Mouse (Mus musculus) heart, embryonic 16.5 days (tissue): ENCODE data around the gene Nav1. TPM values are rescaled to one million over a fixed set of nuclear protein-coding genes. Genes with fewer than 3 reads are reported as not detected.
A peak's percentile ranks its signal among the peaks of the same experiment; 100 is the strongest.

Source experiments
- ATAC-seq: fragments of 200-750 bp; cut with Nextera tagmentation; replicated peaks from 2 replicates; pipeline ENCODE4 v1.8.0; 2017; ENCODE audit warnings: moderate number of reproducible peaks; ENCODE audit not compliant: insufficient read depth, low FRiP score; ENCODE audit errors: extremely low read depth
- H3K27ac ChIP-seq: fragments of 300-500 bp; sonication (generic); 2 replicates; pipeline ENCODE4 v1.5.1; 2014; ENCODE audit warnings: mild to moderate bottlenecking, low read length, control low read depth, moderate library complexity
- H3K27me3 ChIP-seq: fragments of 300-500 bp; sonication (generic); 2 replicates; pipeline ENCODE4 v1.6.1; 2014; ENCODE audit warnings: low read length, mixed read lengths; ENCODE audit not compliant: control insufficient read depth, insufficient read depth
- H3K36me3 ChIP-seq: fragments of 300-500 bp; sonication (generic); 2 replicates; pipeline ENCODE4 v1.6.1; 2014; ENCODE audit not compliant: control insufficient read depth, insufficient read depth
- H3K4me1 ChIP-seq: fragments of 300-500 bp; sonication (generic); 2 replicates; pipeline ENCODE4 v1.6.1; 2014; ENCODE audit warnings: low read length, mixed read lengths; ENCODE audit not compliant: control insufficient read depth, insufficient read depth
- H3K4me2 ChIP-seq: fragments of 300-500 bp; sonication (generic); 2 replicates; pipeline ENCODE4 v1.6.1; 2014; ENCODE audit warnings: low read depth, mild to moderate bottlenecking, control low read depth, low read length
- H3K4me3 ChIP-seq: fragments of 300-500 bp; sonication (generic); 2 replicates; pipeline ENCODE4 v1.5.1; 2014; ENCODE audit warnings: mild to moderate bottlenecking, control low read depth, low read length
- H3K9ac ChIP-seq: fragments of 300-500 bp; sonication (generic); 2 replicates; pipeline ENCODE4 v1.6.1; 2014; ENCODE audit warnings: low read length, control low read depth
- H3K9me3 ChIP-seq: fragments of 300-500 bp; sonication (generic); replicated peaks from 2 replicates; pipeline ENCODE4 v1.6.1; 2016; ENCODE audit warnings: low read length; ENCODE audit not compliant: control insufficient read depth
- WGBS: fragments of 180-500 bp; shearing (Covaris S2); extraction: QIAGEN DNeasy Blood & Tissue Kit; methylation state at CpG from one replicate; pipeline ENCODE4 v1.1.7; 2014; 5-methylcytosine and 5-hydroxymethylcytosine counted together
- polyA plus RNA-seq: library from polyadenylated mRNA; unstranded; fragments of >200 nt; fragmentation: Nextera tagmentation; extraction: Ambion mirVana; gene quantifications from 2 replicates; pipeline ENCODE4 v1.2.1, GENCODE M21; 2015

Gene Nav1
- polyA plus RNA-seq, 1 experiment from 2014 or later: 22.6 TPM

DNA sequence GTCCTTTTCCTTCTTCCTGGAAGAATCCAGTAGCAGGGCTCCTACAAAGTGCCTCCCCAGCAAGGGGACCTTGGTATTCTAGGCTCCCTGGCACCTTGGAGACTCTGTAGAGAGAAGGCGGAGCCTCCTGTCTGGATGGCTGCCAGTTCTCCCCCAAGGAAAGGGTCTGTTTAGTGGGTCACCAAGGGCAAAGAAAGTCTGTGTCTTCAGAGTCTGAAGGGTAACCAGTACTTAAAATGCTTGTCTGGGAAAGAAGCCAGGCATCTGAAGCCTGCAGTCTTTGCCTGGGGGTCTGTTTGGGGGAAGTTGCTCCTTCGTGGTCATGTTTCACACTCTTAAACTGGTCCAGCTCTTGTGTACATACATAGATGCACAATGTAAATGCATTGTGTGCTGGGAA is 29.3 kb downstream of the Nav1 start:
- Histone ChIP-seq H3K27me3 (no peaks in the 10 kb centered on the region), H3K4me2 (no peak overlapping the region), H3K27ac (no peak overlapping the region), H3K36me3 (no peaks in the 10 kb centered on the region), H3K9ac (no peak overlapping the region), H3K4me3 (no peak overlapping the region), H3K9me3 (no peaks in the 10 kb centered on the region), H3K4me1 (peaks cover 36% of the 10 kb centered on the region)
- ATAC-seq: no peak
- 36% methylated on average over 2 of the region's 2 CpGs for WGBS

DNA sequence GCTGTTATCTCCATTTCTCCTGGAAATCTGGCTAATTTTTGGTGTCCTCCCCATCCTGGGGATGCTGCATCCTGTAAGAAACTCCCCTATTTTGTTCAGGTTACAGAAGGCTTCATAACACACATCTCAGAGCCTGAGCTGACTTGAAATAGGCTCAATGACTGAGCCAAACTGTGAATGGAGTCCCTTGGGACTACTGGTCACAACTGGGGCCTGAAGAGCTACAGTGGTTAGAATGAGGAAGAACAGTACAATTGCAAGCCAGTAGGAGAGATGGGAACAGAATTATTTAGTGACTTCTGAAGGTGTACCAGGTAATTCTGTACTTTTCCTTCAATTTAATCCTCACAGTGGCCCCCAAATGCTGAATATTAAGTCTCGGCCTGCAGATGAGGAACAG is 31.7 kb downstream of the Nav1 start:
- Histone ChIP-seq H3K9me3 (no peaks in the 10 kb centered on the region), H3K4me3 (no peak overlapping the region), H3K4me1 (peaks cover 27% of the 10 kb centered on the region), H3K27me3 (no peaks in the 10 kb centered on the region), H3K27ac (no peak overlapping the region), H3K36me3 (no peaks in the 10 kb centered on the region), H3K9ac (no peak overlapping the region), H3K4me2 (no peak overlapping the region)
- no peak for ATAC-seq
- 92% methylated on average over 1 of the region's 1 CpGs for WGBS

DNA sequence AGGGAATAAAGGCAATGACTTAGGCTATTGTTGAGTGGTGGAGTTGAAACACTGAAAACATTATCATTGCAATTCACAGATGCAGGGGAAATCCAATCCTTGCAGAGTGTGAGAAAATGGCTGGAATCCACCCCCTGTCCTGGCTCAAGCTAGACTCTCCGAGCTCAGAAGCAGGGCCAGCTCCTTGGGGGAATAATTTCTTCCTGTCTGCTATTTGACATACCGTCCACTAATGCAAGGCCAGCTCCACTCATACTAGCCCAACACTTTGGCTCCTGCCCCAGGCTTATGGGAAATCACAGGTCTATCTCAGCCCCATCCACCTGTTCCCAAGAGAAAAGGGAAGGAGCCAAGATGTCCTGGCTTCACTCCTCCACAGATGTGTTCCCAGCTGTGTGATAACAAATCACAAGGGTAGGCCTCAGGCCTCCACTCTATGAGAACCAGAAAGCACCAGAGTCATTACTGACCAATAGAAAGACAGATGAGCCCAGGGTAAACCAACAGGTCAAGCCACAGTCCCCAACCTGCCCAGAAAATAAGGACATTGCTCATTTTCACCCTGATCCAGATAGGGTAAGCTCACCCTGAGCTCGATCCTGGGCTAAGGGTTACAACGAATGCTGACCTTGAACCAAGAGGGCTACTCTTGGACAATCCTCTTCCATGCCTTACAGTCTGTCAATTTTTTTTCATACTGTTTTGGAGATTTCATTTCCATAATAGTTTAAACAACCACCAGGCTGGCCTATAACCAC is 32.5 kb downstream of the Nav1 start:
- peaks cover 27% of the 10 kb centered on the region for H3K4me1 ChIP-seq
- H3K4me2 ChIP-seq: no peak overlapping the region
- H3K9ac ChIP-seq: no peak overlapping the region
- H3K36me3 ChIP-seq: no peaks in the 10 kb centered on the region
- no peaks in the 10 kb centered on the region for H3K9me3 ChIP-seq
- H3K27me3 ChIP-seq: no peaks in the 10 kb centered on the region
- H3K27ac ChIP-seq: no peak overlapping the region
- ATAC-seq: peak; percentile 28; the same call in 1 of the 2 replicates
- H3K4me3 ChIP-seq: no peak overlapping the region
- WGBS: 76% methylated on average over 4 of the region's 4 CpGs

DNA sequence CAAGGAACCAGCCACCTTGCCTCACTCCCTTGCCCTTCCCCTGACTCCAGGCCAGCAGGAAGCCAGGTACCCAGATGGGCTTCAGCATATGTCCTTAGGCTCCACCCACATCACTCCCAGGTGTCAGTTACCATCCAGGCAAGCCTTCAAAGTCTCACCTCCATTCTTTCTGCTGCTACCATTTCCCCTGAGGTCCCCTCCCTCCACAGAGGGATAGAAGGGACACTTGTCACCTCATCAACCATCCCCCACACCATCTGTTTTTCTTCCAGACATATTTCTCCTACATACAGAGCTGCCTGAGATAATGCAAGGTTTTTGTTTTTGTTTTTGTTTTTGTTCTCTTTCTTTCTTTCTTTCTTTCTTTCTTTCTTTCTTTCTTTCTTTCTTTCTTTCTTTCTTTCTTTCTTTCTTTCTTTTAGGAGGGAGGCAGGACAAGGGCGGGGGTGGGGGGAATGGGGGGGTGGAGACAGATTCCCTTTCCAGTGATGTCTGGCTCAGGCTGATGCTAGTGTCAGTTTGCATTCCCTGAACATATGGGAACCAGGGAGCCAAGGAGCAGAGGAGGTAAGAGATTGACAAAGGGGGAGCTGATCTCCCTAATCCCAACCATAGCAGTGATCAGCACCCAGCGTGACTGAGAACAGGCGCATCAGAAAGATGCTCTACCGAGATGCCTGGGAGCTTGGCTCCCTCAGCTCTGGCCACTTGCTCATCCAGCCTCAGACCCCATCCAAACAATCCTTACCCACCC is 34.8 kb downstream of the Nav1 start:
- peaks cover 6% of the 10 kb centered on the region for H3K4me1 ChIP-seq
- H3K9ac ChIP-seq: no peak overlapping the region
- no peak overlapping the region for H3K27ac ChIP-seq
- H3K36me3 ChIP-seq: no peaks in the 10 kb centered on the region
- no peak overlapping the region for H3K4me2 ChIP-seq
- ATAC-seq: no peak
- WGBS: 65% methylated on average over 4 of the region's 4 CpGs
- no peaks in the 10 kb centered on the region for H3K9me3 ChIP-seq
- H3K4me3 ChIP-seq: no peak overlapping the region
- H3K27me3 ChIP-seq: no peaks in the 10 kb centered on the region

DNA sequence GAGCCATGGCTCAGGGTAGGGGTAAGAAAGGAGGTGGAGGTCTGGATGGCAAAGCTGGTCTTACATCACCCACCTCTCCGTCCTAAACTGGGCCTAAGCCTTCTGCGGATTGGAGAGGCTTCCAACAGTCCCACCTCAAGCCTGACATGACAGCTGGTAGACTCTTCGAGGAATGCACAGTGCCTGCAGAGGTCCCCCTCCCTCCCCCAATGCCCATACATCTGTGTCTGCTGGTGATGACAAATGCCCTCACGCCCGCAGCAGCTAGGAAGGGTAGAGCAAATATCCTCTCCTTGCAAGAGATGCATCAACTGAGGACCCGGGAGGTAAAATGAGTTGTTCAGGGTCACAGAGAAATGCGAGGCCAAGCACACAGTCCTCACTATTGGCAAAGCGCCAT is 39.0 kb downstream of the Nav1 start:
- WGBS: 71% methylated on average over 8 of the region's 8 CpGs
- Histone ChIP-seq H3K4me3 (no peak overlapping the region), H3K36me3 (no peaks in the 10 kb centered on the region), H3K27ac (no peak overlapping the region), H3K9me3 (no peaks in the 10 kb centered on the region), H3K4me2 (no peak overlapping the region), H3K9ac (no peak overlapping the region), H3K27me3 (no peaks in the 10 kb centered on the region), H3K4me1 (peaks cover 7% of the 10 kb centered on the region)
- ATAC-seq: no peak

DNA sequence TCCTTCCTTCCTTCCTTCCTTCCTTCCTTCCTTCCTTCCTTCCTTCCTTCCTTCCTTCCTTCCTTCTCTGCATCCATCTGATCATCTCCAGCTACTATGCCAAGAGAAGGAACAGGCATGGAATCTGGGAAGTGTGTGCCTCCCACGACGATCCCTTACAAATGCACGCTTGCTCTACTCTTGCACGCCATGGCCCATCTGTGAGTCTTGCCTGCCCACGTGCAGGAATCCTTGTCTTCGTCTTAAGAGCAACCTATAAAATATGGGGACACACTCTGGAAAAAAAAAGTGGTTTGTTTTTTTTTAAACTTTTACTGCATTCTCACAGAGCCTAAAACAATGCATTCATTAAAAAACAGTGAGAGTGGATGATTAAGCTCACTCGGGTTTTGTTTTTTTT is 40.5 kb downstream of the Nav1 start:
- Histone ChIP-seq H3K4me1 (peaks cover 7% of the 10 kb centered on the region), H3K9me3 (no peaks in the 10 kb centered on the region), H3K27ac (no peak overlapping the region), H3K36me3 (no peaks in the 10 kb centered on the region), H3K27me3 (no peaks in the 10 kb centered on the region), H3K9ac (no peak overlapping the region), H3K4me2 (no peak overlapping the region), H3K4me3 (no peak overlapping the region)
- 84% methylated on average over 7 of the region's 7 CpGs for WGBS
- ATAC-seq: no peak

DNA sequence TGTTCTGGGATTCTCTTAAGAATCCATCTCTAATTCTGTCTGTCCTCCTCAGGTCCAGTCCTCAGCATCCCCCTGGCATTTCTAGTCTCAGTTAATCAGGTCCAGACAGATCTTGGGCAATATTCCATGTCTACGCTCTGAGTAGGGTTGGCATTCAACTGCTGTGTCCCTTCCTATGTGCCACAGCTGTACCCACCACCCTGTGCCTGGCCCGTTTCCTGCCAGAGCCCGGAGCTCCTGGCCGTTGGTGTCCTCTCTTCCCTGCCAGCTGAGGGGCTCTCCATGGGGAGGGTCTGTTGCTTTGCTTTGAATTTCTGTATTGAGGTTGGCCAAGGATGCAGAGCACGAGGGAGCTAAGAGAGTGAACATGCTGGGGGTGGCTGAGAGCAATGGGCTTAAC is 41.3 kb downstream of the Nav1 start:
- H3K4me1 ChIP-seq: peaks cover 7% of the 10 kb centered on the region

DNA sequence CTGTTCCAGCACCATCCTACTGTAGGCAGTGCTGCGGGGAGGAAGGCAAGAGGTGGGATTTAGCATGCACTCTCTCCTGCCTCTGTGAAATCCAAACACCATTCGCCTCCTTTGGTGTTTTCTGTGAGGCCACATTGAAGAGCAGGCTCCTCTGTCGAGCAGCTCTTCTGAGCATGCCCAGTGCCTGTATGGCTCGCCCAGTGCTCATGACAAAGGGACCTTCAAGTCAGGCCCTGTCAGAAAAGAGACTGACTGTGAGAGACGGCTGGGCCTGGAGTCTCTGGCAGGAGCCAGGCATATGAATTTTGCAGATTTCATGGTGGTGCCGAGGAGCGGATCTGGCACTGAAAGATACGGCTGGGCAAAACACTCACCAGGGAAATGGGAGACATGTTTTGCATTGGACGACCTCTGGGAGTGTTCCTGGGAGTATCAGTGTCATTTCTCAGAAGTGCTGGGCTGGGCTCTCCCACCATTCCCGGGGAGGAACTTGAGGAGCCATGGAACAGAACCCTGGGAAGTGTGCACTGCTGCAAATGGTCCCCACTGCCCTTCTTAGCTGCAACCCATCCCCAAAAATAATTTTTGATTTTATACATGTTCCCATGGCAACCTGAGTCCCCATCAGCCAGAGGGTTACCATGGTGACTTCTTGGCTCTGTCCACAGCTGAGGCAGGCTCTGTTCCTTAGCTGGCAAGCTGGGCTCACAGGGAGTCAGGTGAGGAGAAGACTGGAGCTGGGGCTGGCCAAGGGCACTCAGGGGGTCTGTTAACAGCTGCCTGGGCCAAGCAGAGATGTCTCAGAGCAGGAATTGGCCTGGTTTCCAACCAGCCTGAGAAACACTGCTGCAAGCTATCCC is 42.2 kb downstream of the Nav1 start:
- Histone ChIP-seq H3K27ac (no peak overlapping the region), H3K36me3 (no peaks in the 10 kb centered on the region), H3K27me3 (no peaks in the 10 kb centered on the region), H3K4me1 (peaks cover 7% of the 10 kb centered on the region), H3K4me2 (no peak overlapping the region), H3K4me3 (no peak overlapping the region), H3K9me3 (no peaks in the 10 kb centered on the region), H3K9ac (no peak overlapping the region)
- no peak for ATAC-seq
- 59% methylated on average over 10 of the region's 10 CpGs for WGBS

More for the DNA sequence above, 41.3 kb downstream of the Nav1 start:
- no peaks in the 10 kb centered on the region for H3K9me3 ChIP-seq
- no peak overlapping the region for H3K9ac ChIP-seq
- no peaks in the 10 kb centered on the region for H3K36me3 ChIP-seq
- no peaks in the 10 kb centered on the region for H3K27me3 ChIP-seq
- no peak for ATAC-seq
- 73% methylated on average over 5 of the region's 5 CpGs for WGBS
- H3K4me3 ChIP-seq: no peak overlapping the region
- H3K27ac ChIP-seq: no peak overlapping the region
- H3K4me2 ChIP-seq: no peak overlapping the region
